Mouse (Mus musculus): ENCODE measurements around the gene Klb.

- no peak for TF ChIP-seq CTCF (IDR thresholded peaks at IDR 0.05; ENCODE audit: control insufficient read depth, insufficient read depth, insufficient read length)
- TF ChIP-seq MAX (IDR thresholded peaks at IDR 0.05): peak; percentile 98
- TF ChIP-seq USF1 (IDR thresholded peaks at IDR 0.05; ENCODE audit: low read depth): peak; percentile 1
- no peak for TF ChIP-seq MYOD1 (IDR thresholded peaks at IDR 0.05; ENCODE audit: control insufficient read depth, insufficient read length, low read depth)
- no peak for TF ChIP-seq MYOG (IDR thresholded peaks at IDR 0.05; ENCODE audit: control insufficient read depth, extremely low read depth, insufficient read length)
- no peak for TF ChIP-seq CEBPB (IDR thresholded peaks at IDR 0.05; ENCODE audit: low read depth)
- TF ChIP-seq FOSL1 (IDR thresholded peaks at IDR 0.05; ENCODE audit: insufficient read depth, low read length, poor library complexity, severe bottlenecking): no peak
Observed at GRCm38 (mm10) chr5:65335298-65336074, 12.6 kb upstream of the Klb start, which contains the start of gene Rfc1.

All from C2C12 (cell line).